Mouse (Mus musculus): Measurements from ENCODE around the gene Tsr3. TPM values are rescaled to one million over a fixed set of nuclear protein-coding genes. Genes with fewer than 3 reads are reported as not detected.

Gene Tsr3
- total and polyA plus RNA-seq, 3 experiments, result 15.2 to 41.0 (median 24.2) TPM

DNA sequence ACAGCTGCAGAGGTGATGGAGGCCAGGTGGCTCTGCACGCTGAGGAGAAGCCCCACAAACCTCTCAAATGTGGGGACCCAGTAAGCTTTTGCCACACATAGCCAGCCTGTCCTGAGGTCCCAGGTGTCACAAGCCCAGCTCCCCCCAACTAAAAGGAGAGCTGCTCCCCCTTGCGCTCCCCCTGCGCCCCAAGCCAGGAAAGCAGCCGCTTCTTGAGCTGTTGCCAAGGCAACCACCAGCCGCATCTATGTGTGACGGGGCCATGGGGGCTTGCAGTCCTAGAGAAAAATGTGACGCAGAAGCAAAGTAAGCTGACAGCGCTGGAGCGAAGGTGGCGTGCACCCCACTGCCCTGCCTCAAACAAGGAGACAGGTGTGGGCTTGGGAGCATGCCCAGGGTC, 13.8 kb downstream of the Tsr3 start:
- Histone ChIP-seq H3K27me3 (ENCODE audit: insufficient read depth, low read length) (peaks cover 65% of the 10 kb centered on the region), H3K9me3 (replicated peaks) (no peaks in the 10 kb centered on the region), H3K4me1 (ENCODE audit: insufficient read depth, low read depth, low read length) (peaks cover 17% of the 10 kb centered on the region), H3K36me3 (replicated peaks) (peaks cover 17% of the 10 kb centered on the region), H3K4me3 (ENCODE audit: low read depth, low read length) (no peak overlapping the region)
- TF ChIP-seq POLR2AphosphoS5 (IDR thresholded peaks at IDR 0.05; ENCODE audit: insufficient replicate concordance, low read depth, low read length), result no peak
- TF ChIP-seq CTCF (IDR thresholded peaks at IDR 0.05; ENCODE audit: low read depth, low read length), result no peak
- TF ChIP-seq GATA1 (IDR thresholded peaks at IDR 0.05; ENCODE audit: borderline replicate concordance, low read length), result no peak
- no peak for TF ChIP-seq GATA2 (IDR thresholded peaks at IDR 0.05; ENCODE audit: borderline replicate concordance, low read depth, low read length)
- DNase-seq (ENCODE audit: low spot score) (no peak), ATAC-seq (ENCODE audit: extremely low read depth, insufficient number of reproducible peaks, low FRiP score, poor library complexity, severe bottlenecking) (no peak)

DNA sequence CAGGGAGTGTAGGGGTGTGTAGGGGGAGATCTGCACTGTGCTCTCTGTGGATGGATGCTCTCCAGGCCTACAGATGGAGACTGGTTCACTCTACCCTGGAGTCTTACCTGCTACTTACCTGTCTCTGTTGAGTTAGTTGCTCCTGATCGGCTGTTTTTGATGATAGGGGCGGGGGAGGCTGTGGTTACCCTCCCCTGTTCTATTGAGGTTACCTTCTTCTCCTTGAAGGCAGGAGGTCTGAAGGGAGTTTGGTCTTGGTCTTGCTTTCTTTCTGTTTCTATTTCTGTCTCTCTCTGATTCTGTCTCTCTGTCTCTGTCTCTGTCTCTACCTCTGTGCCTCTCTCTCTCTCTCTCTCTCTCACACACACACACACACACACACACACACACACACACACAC, 15.1 kb downstream of the Tsr3 start:
- no peak overlapping the region for H3K4me3 ChIP-seq (ENCODE audit: low read depth, low read length)
- peaks cover 61% of the 10 kb centered on the region for H3K27me3 ChIP-seq (ENCODE audit: insufficient read depth, low read length)

DNA sequence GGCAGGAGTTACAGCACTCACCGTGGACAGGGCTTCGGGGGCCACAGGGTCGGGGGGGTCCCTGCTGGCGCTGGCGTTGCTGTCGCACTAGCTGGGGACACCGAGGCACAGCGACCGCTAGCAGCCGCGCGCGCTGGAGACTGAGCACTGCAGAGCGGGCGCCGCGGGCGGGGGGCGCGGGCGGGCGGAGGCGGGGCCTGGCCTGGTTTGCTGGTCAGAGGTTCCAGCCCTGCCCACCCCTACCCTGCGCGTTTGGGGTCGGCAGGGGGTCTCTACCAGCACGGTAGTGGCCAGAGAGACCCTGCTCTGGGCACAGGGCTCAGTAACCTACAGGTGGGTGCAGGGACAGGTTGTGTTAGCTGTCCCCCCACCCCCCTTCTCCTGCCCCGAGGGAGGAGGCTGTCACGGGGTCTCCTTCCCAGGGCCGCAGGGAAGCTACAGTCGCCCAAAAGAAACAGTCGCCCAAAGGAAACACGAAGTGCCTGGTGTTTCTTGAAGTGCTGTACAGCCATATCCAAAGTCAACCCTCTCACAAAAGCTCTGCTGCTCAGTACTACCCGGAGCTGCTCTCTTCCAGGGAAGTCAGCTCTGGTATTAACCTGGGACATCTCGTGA, 16.3 kb downstream of the Tsr3 start, which contains the start of gene Baiap3:
Gene Baiap3, minus strand, starts transcription at position 225 of the 615 bp plus-strand sequence.
- Histone ChIP-seq H3K9me3 (replicated peaks) (no peaks in the 10 kb centered on the region), H3K36me3 (replicated peaks) (peaks cover 35% of the 10 kb centered on the region), H3K27me3 (ENCODE audit: insufficient read depth, low read length) (peaks cover 49% of the 10 kb centered on the region), H3K4me1 (ENCODE audit: insufficient read depth, low read depth, low read length) (peaks cover 22% of the 10 kb centered on the region), H3K4me3 (ENCODE audit: low read depth, low read length) (no peak within 1 kb of the TSS; the same call in 1 of the 2 replicates)
- ATAC-seq (ENCODE audit: extremely low read depth, insufficient number of reproducible peaks, low FRiP score, poor library complexity, severe bottlenecking) (no peak), DNase-seq (ENCODE audit: low spot score) (no peak)
- TF ChIP-seq GATA2 (IDR thresholded peaks at IDR 0.05; ENCODE audit: borderline replicate concordance, low read depth, low read length) (no peak), POLR2AphosphoS5 (IDR thresholded peaks at IDR 0.05; ENCODE audit: insufficient replicate concordance, low read depth, low read length) (no peak)

More for the DNA sequence above, 15.1 kb downstream of the Tsr3 start:
- ATAC-seq (ENCODE audit: extremely low read depth, insufficient number of reproducible peaks, low FRiP score, poor library complexity, severe bottlenecking) (no peak), DNase-seq (ENCODE audit: low spot score) (no peak)
- peaks cover 30% of the 10 kb centered on the region for H3K36me3 ChIP-seq (replicated peaks)
- no peaks in the 10 kb centered on the region for H3K9me3 ChIP-seq (replicated peaks)
- peaks cover 22% of the 10 kb centered on the region for H3K4me1 ChIP-seq (ENCODE audit: insufficient read depth, low read depth, low read length)
- TF ChIP-seq POLR2AphosphoS5 (IDR thresholded peaks at IDR 0.05; ENCODE audit: insufficient replicate concordance, low read depth, low read length), result no peak
- TF ChIP-seq CTCF (IDR thresholded peaks at IDR 0.05; ENCODE audit: low read depth, low read length), result no peak
- no peak for TF ChIP-seq TAL1 (conservative IDR thresholded peaks at IDR 0.05; ENCODE audit: low read depth, low read length)
- no peak for TF ChIP-seq GATA1 (IDR thresholded peaks at IDR 0.05; ENCODE audit: borderline replicate concordance, low read length)
- TF ChIP-seq GATA2 (IDR thresholded peaks at IDR 0.05; ENCODE audit: borderline replicate concordance, low read depth, low read length), result no peak

DNA sequence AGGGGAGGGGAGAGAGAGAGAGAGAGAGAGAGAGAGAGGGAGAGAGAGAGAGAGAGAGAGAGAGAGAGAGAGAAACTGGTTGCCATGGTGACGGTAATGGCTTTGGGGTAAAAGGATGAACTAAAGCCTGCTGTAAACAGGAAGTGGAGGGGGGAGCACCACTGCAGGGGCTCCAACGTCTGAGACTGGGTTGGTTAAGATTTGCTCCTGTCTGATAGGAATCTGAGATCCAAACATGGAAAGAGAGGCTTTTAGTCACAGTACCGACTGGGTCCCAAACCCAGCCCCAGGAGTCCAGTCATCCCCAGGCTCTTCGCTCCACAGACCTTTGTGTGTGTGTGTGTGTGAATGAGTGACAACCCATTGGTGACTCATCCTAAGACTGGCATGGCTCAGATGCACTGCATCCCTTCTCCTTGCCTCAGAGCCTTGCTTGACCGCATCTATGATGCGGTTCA, 17.9 kb downstream of the Tsr3 start:
- TF ChIP-seq GATA1 (IDR thresholded peaks at IDR 0.05; ENCODE audit: borderline replicate concordance, low read length) (no peak), TAL1 (conservative IDR thresholded peaks at IDR 0.05; ENCODE audit: low read depth, low read length) (no peak), GATA2 (IDR thresholded peaks at IDR 0.05; ENCODE audit: borderline replicate concordance, low read depth, low read length) (no peak), CTCF (IDR thresholded peaks at IDR 0.05; ENCODE audit: low read depth, low read length) (no peak), POLR2AphosphoS5 (IDR thresholded peaks at IDR 0.05; ENCODE audit: insufficient replicate concordance, low read depth, low read length) (no peak)
- Histone ChIP-seq H3K27me3 (ENCODE audit: insufficient read depth, low read length) (peaks cover 34% of the 10 kb centered on the region), H3K4me1 (ENCODE audit: insufficient read depth, low read depth, low read length) (peaks cover 22% of the 10 kb centered on the region), H3K4me3 (ENCODE audit: low read depth, low read length) (no peak overlapping the region), H3K36me3 (replicated peaks) (peaks cover 42% of the 10 kb centered on the region), H3K9me3 (replicated peaks) (no peaks in the 10 kb centered on the region)
- DNase-seq (ENCODE audit: low spot score) (no peak), ATAC-seq (ENCODE audit: extremely low read depth, insufficient number of reproducible peaks, low FRiP score, poor library complexity, severe bottlenecking) (no peak)

DNA sequence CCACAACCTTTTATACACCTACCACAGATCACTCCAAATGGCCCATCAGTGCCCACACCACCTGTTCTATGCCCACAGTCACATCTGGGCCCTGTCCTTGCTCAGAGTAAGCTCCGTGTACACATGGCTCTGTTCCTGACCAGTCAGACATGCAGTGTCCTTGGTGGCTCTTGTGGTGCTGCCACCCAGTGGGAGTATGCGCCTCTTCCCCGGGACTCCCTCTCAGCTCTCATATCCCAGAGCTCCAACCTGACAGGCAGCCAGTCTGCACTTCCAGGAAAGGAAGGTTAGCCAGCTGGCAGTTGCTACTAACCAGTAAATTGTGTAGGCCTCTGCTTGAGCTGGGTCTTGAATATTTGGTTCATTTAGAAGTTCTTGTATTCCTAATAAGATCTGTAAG, 24.5 kb downstream of the Tsr3 start:
- H3K4me1 ChIP-seq (ENCODE audit: insufficient read depth, low read depth, low read length), result peaks cover 24% of the 10 kb centered on the region
- ATAC-seq (ENCODE audit: extremely low read depth, insufficient number of reproducible peaks, low FRiP score, poor library complexity, severe bottlenecking) (no peak), DNase-seq (ENCODE audit: low spot score) (no peak)
- H3K9me3 ChIP-seq (replicated peaks), result no peaks in the 10 kb centered on the region
- H3K27me3 ChIP-seq (ENCODE audit: insufficient read depth, low read length), result no peaks in the 10 kb centered on the region
- H3K4me3 ChIP-seq (ENCODE audit: low read depth, low read length), result no peak overlapping the region
- no peak for TF ChIP-seq GATA2 (IDR thresholded peaks at IDR 0.05; ENCODE audit: borderline replicate concordance, low read depth, low read length)
- TF ChIP-seq TAL1 (conservative IDR thresholded peaks at IDR 0.05; ENCODE audit: low read depth, low read length), result no peak
- no peak for TF ChIP-seq CTCF (IDR thresholded peaks at IDR 0.05; ENCODE audit: low read depth, low read length)
- TF ChIP-seq GATA1 (IDR thresholded peaks at IDR 0.05; ENCODE audit: borderline replicate concordance, low read length), result no peak
- no peak for TF ChIP-seq POLR2AphosphoS5 (IDR thresholded peaks at IDR 0.05; ENCODE audit: insufficient replicate concordance, low read depth, low read length)
- peaks cover 84% of the 10 kb centered on the region for H3K36me3 ChIP-seq (replicated peaks)

DNA sequence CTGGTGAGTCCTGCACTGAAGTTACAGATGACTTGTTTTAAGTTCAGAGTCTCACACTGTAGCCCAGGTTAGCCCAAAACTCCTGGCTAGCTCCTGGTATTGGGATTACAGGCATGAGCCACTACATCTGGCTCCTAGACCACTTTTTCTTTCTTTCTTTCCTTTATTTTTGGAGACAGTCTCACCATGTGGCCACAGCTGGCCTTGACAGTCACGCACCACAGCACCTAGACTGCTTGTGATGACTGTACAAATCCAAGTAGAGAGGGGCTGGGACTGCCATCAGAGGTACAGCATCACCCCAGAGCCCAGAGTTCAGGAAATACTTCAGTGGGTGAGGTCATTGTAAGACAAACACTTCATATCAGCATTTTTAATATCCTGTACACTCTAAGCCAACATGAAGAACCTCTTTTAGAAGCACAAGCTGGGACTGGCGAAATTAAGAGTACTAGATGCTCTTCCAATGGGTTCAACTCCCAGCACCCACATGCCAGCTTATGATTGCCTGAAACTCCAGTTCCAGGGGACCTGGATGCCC, 30.9 kb downstream of the Tsr3 start:
- no peaks in the 10 kb centered on the region for H3K9me3 ChIP-seq (replicated peaks)
- no peaks in the 10 kb centered on the region for H3K27me3 ChIP-seq (ENCODE audit: insufficient read depth, low read length)
- peaks cover 65% of the 10 kb centered on the region for H3K36me3 ChIP-seq (replicated peaks)
- H3K4me3 ChIP-seq (ENCODE audit: low read depth, low read length), result peak overlapping the region; percentile 20; the same call in 1 of the 2 replicates
- ATAC-seq (ENCODE audit: extremely low read depth, insufficient number of reproducible peaks, low FRiP score, poor library complexity, severe bottlenecking) (no peak), DNase-seq (ENCODE audit: low spot score) (no peak)
- TF ChIP-seq TAL1 (conservative IDR thresholded peaks at IDR 0.05; ENCODE audit: low read depth, low read length) (no peak), CTCF (IDR thresholded peaks at IDR 0.05; ENCODE audit: low read depth, low read length) (no peak), GATA2 (IDR thresholded peaks at IDR 0.05; ENCODE audit: borderline replicate concordance, low read depth, low read length) (no peak)
- H3K4me1 ChIP-seq (ENCODE audit: insufficient read depth, low read depth, low read length), result peaks cover 59% of the 10 kb centered on the region

Data from G1E (cell line).